Mouse (Mus musculus) skeletal muscle tissue, postnatal 0 days (tissue): Measurements from ENCODE around the gene Gm21865. TPM values are rescaled to one million over a fixed set of nuclear protein-coding genes. Genes with fewer than 3 reads are reported as not detected.

ENCODE experiments used
- polyA plus RNA-seq: library from polyadenylated mRNA; unstranded; fragments of >200 nt; fragmentation: Nextera tagmentation; extraction: Ambion mirVana; gene quantifications from 2 replicates; pipeline ENCODE4 v1.2.1, GENCODE M21; 2015

The Gm21865 gene
- not detected in 2 replicates for polyA plus RNA-seq

GRCm38 (mm10) chrY:40316803-40317202 lies at the start of gene Gm21865:
Gm21865 (minus strand) TSS chrY:40316903.

Other genes with a start within 250 kb of the Gm21865 start
- gene Gm21882, start 64.6 kb upstream of the Gm21865 start, polyA plus RNA-seq = not detected in 2 replicates